Mouse (Mus musculus) CD4-positive, CD25-positive, alpha-beta regulatory T cell, adult 2 months (primary cell): ENCODE measurements at regions not wholly inside any gene's neighbourhood (a gene's known extent, or its start where the extent isn't known, plus 50 kb on each side); places are given as distances from the start of the nearest gene placed in this dataset.
A peak's percentile ranks its signal among the peaks of the same experiment; 100 is the strongest.
"Not testable (repeated sequence)": the region's sequence is repeated elsewhere in the genome, so short reads cannot be mapped to it uniquely, and the experiment has no call there.

Experiments used
- DNase-seq: peaks from one replicate; pipeline ENCODE4 v3.0.0-alpha.2; 2012; ENCODE audit warnings: low read depth, low spot score

GRCm38 (mm10) chr13:32465041-32465682 lies 126.6 kb upstream of the Gmds start:
- no peak for DNase-seq

GRCm38 (mm10) chr13:32454419-32455146 lies 116.0 kb upstream of the Gmds start:
- DNase-seq, result no peak

DNA sequence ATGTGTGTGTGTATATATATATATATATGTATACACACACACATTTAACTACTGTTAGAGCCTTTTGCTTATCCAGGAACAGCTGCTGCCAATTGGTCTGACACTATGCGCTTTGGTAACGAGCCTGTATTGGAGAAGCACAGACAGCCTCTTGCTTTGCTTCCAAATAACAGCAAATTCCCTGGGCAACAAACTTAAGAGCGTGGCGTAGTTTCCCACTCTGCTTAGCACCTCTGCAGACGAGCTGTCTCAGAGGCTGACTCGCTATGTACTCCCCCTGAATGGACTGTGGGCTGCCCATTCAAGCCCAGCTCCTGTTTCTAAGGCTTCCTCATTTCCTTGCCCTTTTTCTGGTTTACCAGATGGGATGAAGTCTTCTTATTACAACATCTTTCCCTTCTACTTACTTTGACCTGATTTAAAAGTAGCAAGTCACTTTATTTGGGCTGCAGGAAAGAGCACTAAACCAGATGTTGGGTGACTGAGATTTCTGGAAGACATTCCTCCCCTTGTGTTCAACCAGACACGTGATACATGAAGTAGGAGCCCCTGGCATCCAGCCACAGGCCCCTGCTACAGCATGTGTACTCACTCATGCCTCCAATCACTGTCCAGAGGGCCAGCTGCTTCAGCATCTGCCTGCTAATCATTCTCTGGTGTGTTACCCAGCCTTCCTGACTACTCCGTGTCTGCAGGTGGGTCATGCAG lies 111.3 kb upstream of the Gmds start:
- no peak for DNase-seq

DNA sequence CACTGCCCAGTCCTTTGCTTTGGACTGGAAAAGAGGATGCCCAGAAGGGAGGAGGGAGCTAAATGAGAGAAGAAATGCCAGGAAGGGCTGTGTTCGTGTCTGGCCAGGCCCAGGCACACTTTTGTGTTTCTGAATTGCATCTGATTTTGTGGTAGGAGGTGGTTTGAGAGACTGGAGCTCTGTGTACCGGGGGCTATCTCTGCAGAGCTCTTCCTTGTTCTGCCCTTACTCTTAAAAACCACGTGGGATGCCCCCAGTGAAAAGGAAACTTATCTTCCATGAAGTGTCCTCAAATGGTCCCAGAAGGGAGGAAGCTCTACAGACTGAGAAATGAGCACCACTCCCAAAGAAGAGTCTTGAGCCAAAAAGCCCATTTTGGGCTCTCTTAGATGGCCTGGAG lies 106.0 kb upstream of the Gmds start:
- DNase-seq, result no peak

- no peak for DNase-seq
These were observed 103.5 kb upstream of the Gmds start for GRCm38 (mm10) chr13:32442025-32442424.

GRCm38 (mm10) chr13:32435136-32435535 lies 96.6 kb upstream of the Gmds start:
- no peak for DNase-seq

DNA sequence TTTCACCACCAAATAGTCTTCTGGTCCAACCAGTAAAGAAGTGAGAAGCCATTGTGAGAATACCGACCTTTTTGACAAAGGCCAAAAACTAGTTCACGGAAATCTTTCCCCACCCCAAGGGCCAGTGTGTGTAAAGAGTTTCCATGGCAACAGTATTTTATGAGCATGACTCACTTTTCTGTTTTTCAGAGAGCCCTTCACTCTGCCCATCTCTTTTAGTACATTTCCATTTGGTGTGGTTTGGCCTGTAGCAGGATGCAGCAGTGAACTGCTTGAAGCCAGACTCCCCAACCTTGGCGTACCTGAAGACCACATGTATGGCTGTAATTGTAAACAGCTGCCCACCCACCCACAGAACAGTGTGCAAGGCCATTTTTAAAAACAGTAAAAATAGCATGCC lies 89.9 kb upstream of the Gmds start:
- DNase-seq, result no peak

GRCm38 (mm10) chr13:32426906-32427305 lies 88.4 kb upstream of the Gmds start:
- DNase-seq, result no peak

DNA sequence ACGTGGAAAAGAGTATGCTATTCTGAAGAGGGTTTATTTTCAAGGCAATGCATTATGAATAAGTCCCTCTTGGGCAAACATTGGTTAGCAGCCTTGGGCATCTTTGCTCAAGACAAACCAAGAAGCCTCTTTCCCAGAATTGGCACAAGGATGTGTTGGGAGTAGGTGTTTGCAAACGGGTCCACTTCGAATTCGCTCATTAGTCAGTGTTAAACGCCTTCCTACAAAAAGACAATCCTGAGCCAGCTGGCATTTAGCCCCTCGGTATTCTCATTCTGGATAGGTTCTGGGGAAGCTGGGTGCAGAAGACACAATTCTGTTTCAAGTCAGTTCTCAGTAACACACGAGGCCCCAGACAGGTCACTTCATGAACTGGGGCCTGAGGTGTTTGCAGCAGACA lies 87.7 kb upstream of the Gmds start:
- no peak for DNase-seq

DNA sequence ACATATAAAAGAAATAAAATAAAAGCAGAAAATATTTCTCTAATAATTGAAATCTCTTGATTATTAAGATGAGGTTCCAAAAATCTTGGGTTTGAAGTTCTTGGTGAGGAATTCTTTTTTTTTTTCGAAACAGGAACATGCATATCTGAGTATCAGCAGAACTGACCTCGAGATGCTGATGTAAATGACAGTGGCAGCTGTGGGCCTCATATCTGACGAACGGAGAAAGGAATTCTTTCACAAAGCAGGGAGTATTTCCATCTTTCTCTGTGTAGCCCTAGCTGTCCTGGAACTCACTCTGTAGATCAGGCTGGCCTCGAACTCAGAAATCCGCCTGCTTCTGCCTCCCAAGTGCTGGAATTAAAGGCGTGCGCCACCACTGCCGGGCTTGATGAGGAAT lies 86.0 kb upstream of the Gmds start:
- not testable (repeated sequence) for DNase-seq

DNA sequence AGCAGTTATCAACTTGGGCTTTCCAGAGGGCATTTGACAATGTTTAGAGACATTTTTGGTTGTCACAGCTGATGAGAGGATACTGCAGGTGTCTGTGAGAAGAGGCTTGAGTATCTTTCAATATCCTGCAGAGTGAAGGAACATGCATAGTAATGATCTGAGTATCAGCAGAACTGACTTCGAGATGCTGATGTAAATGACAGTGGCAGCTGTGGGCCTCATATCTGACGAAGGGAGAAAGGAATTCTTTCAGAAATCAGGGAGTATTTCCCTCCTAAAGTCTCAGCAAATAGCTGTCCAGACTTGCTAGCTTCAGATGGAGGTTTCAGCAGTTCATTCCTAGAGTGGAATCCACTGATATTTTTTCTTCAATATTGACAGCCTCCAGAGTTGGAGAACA lies 83.9 kb upstream of the Gmds start:
- DNase-seq, result no peak

- DNase-seq, result no peak
These were observed 80.8 kb upstream of the Gmds start for GRCm38 (mm10) chr13:32419326-32419725.

- DNase-seq, result no peak
These were observed 80.1 kb upstream of the Gmds start for GRCm38 (mm10) chr13:32418655-32419054.

GRCm38 (mm10) chr13:32417907-32418306 lies 79.4 kb upstream of the Gmds start:
- no peak for DNase-seq

- DNase-seq, result peak; percentile 71
These were observed 72.9 kb upstream of the Gmds start for GRCm38 (mm10) chr13:32411287-32411935.

DNA sequence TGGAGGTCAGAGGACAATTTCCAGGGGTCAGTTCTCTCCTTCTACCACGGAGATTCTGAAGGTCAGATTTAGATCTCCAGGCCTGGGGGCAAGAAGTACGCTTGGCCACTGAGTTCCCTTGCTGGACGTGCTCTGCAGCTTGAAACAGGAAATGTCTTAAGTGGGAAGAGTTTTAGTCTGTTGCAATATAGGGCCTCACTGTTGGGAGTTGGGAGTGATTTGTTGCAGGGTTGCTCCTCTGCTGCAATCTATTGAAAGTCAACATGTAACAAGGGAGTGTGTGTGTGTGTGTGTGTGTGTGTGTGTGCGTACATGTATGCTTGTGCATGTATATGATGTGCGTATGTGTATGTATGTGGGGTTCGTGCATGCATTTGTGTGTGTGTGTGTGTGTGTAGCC lies 71.5 kb upstream of the Gmds start:
- DNase-seq, result no peak

DNA sequence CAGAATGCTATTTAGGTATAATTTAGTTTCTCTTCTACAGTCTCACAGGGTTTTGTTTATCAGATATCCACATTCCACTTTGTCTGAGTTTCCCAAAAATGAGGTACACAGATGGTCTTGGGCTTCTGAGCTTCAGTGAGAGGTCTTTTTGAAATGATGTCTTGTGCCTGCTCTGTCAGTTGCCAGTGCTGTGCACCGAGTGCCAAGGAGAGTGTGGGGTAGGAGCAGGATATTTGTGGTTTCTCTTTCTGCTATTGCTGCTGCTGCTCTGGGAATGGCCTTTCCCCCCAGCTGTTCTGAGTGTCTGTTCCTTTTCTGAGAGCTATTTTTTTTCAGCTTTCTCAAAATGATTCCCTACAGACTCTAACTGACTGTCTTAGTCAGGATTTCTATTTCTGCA lies 60.1 kb upstream of the Gmds start:
- no peak for DNase-seq
